Mouse (Mus musculus): ENCODE results near the gene Lingo2. TPM values are rescaled to one million over a fixed set of nuclear protein-coding genes. Genes with fewer than 3 reads are reported as not detected.

Lingo2 gene
- total RNA-seq, 1 experiment = 0.09 TPM

- H3K36me3 ChIP-seq (ENCODE audit: control insufficient read depth, insufficient read depth, low read length, poor library complexity, severe bottlenecking) = no peaks in the 10 kb centered on the region
- in situ Hi-C loops (cut with MboI; ENCODE audit: low sequenced_read_pairs in 2 of 2, unreplicated experiment in 2 of 2) = no loop called here
- TF ChIP-seq ZC3H11A (IDR thresholded peaks at IDR 0.05; ENCODE audit: borderline replicate concordance, low read depth, low read length) (no peak), CHD2 (IDR thresholded peaks at IDR 0.05; ENCODE audit: low read depth, low read length) (no peak), ZNF384 (IDR thresholded peaks at IDR 0.05; ENCODE audit: low read depth, low read length) (no peak), HCFC1 (IDR thresholded peaks at IDR 0.05; ENCODE audit: borderline replicate concordance, insufficient read depth, low read length) (no peak), MAFK (IDR thresholded peaks at IDR 0.05; ENCODE audit: insufficient read depth, low read depth, low read length) (no peak)
- no peak overlapping the region for H3K9ac ChIP-seq (ENCODE audit: insufficient read depth, low read depth, low read length, poor library complexity, severe bottlenecking)
- no peak for DNase-seq (ENCODE audit: low read depth, low spot score)
- no peak overlapping the region for H3K27ac ChIP-seq (ENCODE audit: insufficient read depth, low read depth, low read length, poor library complexity, severe bottlenecking)
- no peaks in the 10 kb centered on the region for H3K4me1 ChIP-seq (ENCODE audit: control insufficient read depth in 2 of 2, insufficient read depth in 2 of 2, low read length in 2 of 2, poor library complexity in 1 of 2)
- H3K9me3 ChIP-seq (ENCODE audit: control insufficient read depth, insufficient read depth, low read depth, low read length) = no peaks in the 10 kb centered on the region
- no peak overlapping the region for H3K4me3 ChIP-seq (ENCODE audit: insufficient read depth in 1 of 2, low read depth in 1 of 2, low read length in 2 of 2, poor library complexity in 1 of 2, severe bottlenecking in 1 of 2)
Measured at GRCm38 (mm10) chr4:35951894-35952293, 999.7 kb downstream of the Lingo2 start.

GRCm38 (mm10) chr4:35951251-35951650 is 1000.3 kb downstream of the Lingo2 start:
- DNase-seq (ENCODE audit: low read depth, low spot score) = no peak
- no peaks in the 10 kb centered on the region for H3K36me3 ChIP-seq (ENCODE audit: control insufficient read depth, insufficient read depth, low read length, poor library complexity, severe bottlenecking)
- in situ Hi-C loops (cut with MboI; ENCODE audit: low sequenced_read_pairs in 2 of 2, unreplicated experiment in 2 of 2) = no loop called here
- H3K9me3 ChIP-seq (ENCODE audit: control insufficient read depth, insufficient read depth, low read depth, low read length) = no peaks in the 10 kb centered on the region
- no peak overlapping the region for H3K9ac ChIP-seq (ENCODE audit: insufficient read depth, low read depth, low read length, poor library complexity, severe bottlenecking)
- no peak overlapping the region for H3K27ac ChIP-seq (ENCODE audit: insufficient read depth, low read depth, low read length, poor library complexity, severe bottlenecking)
- no peaks in the 10 kb centered on the region for H3K4me1 ChIP-seq (ENCODE audit: control insufficient read depth in 2 of 2, insufficient read depth in 2 of 2, low read length in 2 of 2, poor library complexity in 1 of 2)
- H3K4me3 ChIP-seq (ENCODE audit: insufficient read depth in 1 of 2, low read depth in 1 of 2, low read length in 2 of 2, poor library complexity in 1 of 2, severe bottlenecking in 1 of 2) = no peak overlapping the region
- TF ChIP-seq HCFC1 (IDR thresholded peaks at IDR 0.05; ENCODE audit: borderline replicate concordance, insufficient read depth, low read length) = no peak
- TF ChIP-seq MAFK (IDR thresholded peaks at IDR 0.05; ENCODE audit: insufficient read depth, low read depth, low read length) = no peak
- no peak for TF ChIP-seq CHD2 (IDR thresholded peaks at IDR 0.05; ENCODE audit: low read depth, low read length)
- TF ChIP-seq ZC3H11A (IDR thresholded peaks at IDR 0.05; ENCODE audit: borderline replicate concordance, low read depth, low read length) = no peak

GRCm38 (mm10) chr4:35934056-35934661 is 1017.4 kb downstream of the Lingo2 start:
- H3K27ac ChIP-seq (ENCODE audit: insufficient read depth, low read depth, low read length, poor library complexity, severe bottlenecking) = no peak overlapping the region
- H3K9me3 ChIP-seq (ENCODE audit: control insufficient read depth, insufficient read depth, low read depth, low read length) = no peaks in the 10 kb centered on the region
- H3K9ac ChIP-seq (ENCODE audit: insufficient read depth, low read depth, low read length, poor library complexity, severe bottlenecking) = no peak overlapping the region
- H3K4me3 ChIP-seq (ENCODE audit: insufficient read depth in 1 of 2, low read depth in 1 of 2, low read length in 2 of 2, poor library complexity in 1 of 2, severe bottlenecking in 1 of 2) = no peak overlapping the region
- no peaks in the 10 kb centered on the region for H3K4me1 ChIP-seq (ENCODE audit: control insufficient read depth in 2 of 2, insufficient read depth in 2 of 2, low read length in 2 of 2, poor library complexity in 1 of 2)
- TF ChIP-seq CHD2 (IDR thresholded peaks at IDR 0.05; ENCODE audit: low read depth, low read length) (no peak), MAFK (IDR thresholded peaks at IDR 0.05; ENCODE audit: insufficient read depth, low read depth, low read length) (no peak), HCFC1 (IDR thresholded peaks at IDR 0.05; ENCODE audit: borderline replicate concordance, insufficient read depth, low read length) (no peak), ZNF384 (IDR thresholded peaks at IDR 0.05; ENCODE audit: low read depth, low read length) (no peak), ZC3H11A (IDR thresholded peaks at IDR 0.05; ENCODE audit: borderline replicate concordance, low read depth, low read length) (no peak)
- no peak for DNase-seq (ENCODE audit: low read depth, low spot score)
- no peaks in the 10 kb centered on the region for H3K36me3 ChIP-seq (ENCODE audit: control insufficient read depth, insufficient read depth, low read length, poor library complexity, severe bottlenecking)
- in situ Hi-C loops (cut with MboI; ENCODE audit: low sequenced_read_pairs in 2 of 2, unreplicated experiment in 2 of 2) = no loop called here

- H3K9ac ChIP-seq (ENCODE audit: insufficient read depth, low read depth, low read length, poor library complexity, severe bottlenecking) = no peak overlapping the region
- H3K27ac ChIP-seq (ENCODE audit: insufficient read depth, low read depth, low read length, poor library complexity, severe bottlenecking) = no peak overlapping the region
- no peak for DNase-seq (ENCODE audit: low read depth, low spot score)
- TF ChIP-seq ZNF384 (IDR thresholded peaks at IDR 0.05; ENCODE audit: low read depth, low read length) (no peak), ZC3H11A (IDR thresholded peaks at IDR 0.05; ENCODE audit: borderline replicate concordance, low read depth, low read length) (no peak), MAFK (IDR thresholded peaks at IDR 0.05; ENCODE audit: insufficient read depth, low read depth, low read length) (no peak), CHD2 (IDR thresholded peaks at IDR 0.05; ENCODE audit: low read depth, low read length) (no peak), HCFC1 (IDR thresholded peaks at IDR 0.05; ENCODE audit: borderline replicate concordance, insufficient read depth, low read length) (no peak)
- no peaks in the 10 kb centered on the region for H3K4me1 ChIP-seq (ENCODE audit: control insufficient read depth in 2 of 2, insufficient read depth in 2 of 2, low read length in 2 of 2, poor library complexity in 1 of 2)
- H3K9me3 ChIP-seq (ENCODE audit: control insufficient read depth, insufficient read depth, low read depth, low read length) = no peaks in the 10 kb centered on the region
- H3K36me3 ChIP-seq (ENCODE audit: control insufficient read depth, insufficient read depth, low read length, poor library complexity, severe bottlenecking) = no peaks in the 10 kb centered on the region
- in situ Hi-C loops (cut with MboI; ENCODE audit: low sequenced_read_pairs in 2 of 2, unreplicated experiment in 2 of 2) = no loop called here
- H3K4me3 ChIP-seq (ENCODE audit: insufficient read depth in 1 of 2, low read depth in 1 of 2, low read length in 2 of 2, poor library complexity in 1 of 2, severe bottlenecking in 1 of 2) = no peak overlapping the region
Measured at GRCm38 (mm10) chr4:35927722-35928121, 1023.8 kb downstream of the Lingo2 start.

DNA sequence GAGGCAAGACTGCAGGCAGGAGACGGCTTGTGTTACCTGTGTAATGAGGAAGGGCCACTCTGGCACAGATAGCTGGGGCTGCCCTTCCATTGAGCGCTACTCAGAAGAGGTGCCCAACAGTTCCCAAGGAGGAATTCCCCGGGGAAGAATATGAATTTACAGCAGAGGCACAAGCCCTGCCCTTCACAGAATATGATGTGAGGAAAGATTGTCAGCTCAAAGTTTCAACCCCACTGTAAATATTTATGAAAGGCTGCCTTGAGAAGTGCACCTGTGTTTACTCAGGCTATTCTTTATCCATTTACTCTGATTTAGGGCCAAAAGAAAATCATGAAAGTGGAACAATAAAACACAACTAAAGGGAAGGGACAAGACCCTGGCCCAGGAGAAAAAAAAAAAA is 1034.1 kb downstream of the Lingo2 start:
- DNase-seq (ENCODE audit: low read depth, low spot score) = no peak
- no peaks in the 10 kb centered on the region for H3K36me3 ChIP-seq (ENCODE audit: control insufficient read depth, insufficient read depth, low read length, poor library complexity, severe bottlenecking)
- H3K9ac ChIP-seq (ENCODE audit: insufficient read depth, low read depth, low read length, poor library complexity, severe bottlenecking) = no peak overlapping the region
- no peak overlapping the region for H3K27ac ChIP-seq (ENCODE audit: insufficient read depth, low read depth, low read length, poor library complexity, severe bottlenecking)
- no peak for TF ChIP-seq HCFC1 (IDR thresholded peaks at IDR 0.05; ENCODE audit: borderline replicate concordance, insufficient read depth, low read length)
- no peak for TF ChIP-seq CHD2 (IDR thresholded peaks at IDR 0.05; ENCODE audit: low read depth, low read length)
- TF ChIP-seq MAFK (IDR thresholded peaks at IDR 0.05; ENCODE audit: insufficient read depth, low read depth, low read length) = no peak
- TF ChIP-seq ZNF384 (IDR thresholded peaks at IDR 0.05; ENCODE audit: low read depth, low read length) = no peak
- TF ChIP-seq ZC3H11A (IDR thresholded peaks at IDR 0.05; ENCODE audit: borderline replicate concordance, low read depth, low read length) = no peak
- H3K4me1 ChIP-seq (ENCODE audit: control insufficient read depth in 2 of 2, insufficient read depth in 2 of 2, low read length in 2 of 2, poor library complexity in 1 of 2) = no peaks in the 10 kb centered on the region
- H3K4me3 ChIP-seq (ENCODE audit: insufficient read depth in 1 of 2, low read depth in 1 of 2, low read length in 2 of 2, poor library complexity in 1 of 2, severe bottlenecking in 1 of 2) = no peak overlapping the region
- no peaks in the 10 kb centered on the region for H3K9me3 ChIP-seq (ENCODE audit: control insufficient read depth, insufficient read depth, low read depth, low read length)
- in situ Hi-C loops (cut with MboI; ENCODE audit: low sequenced_read_pairs in 2 of 2, unreplicated experiment in 2 of 2) = no loop called here

Data from ES-E14 (cell line).